Mouse (Mus musculus): ENCODE results near the gene Bcl2l1.

The Bcl2l1 gene

DNA sequence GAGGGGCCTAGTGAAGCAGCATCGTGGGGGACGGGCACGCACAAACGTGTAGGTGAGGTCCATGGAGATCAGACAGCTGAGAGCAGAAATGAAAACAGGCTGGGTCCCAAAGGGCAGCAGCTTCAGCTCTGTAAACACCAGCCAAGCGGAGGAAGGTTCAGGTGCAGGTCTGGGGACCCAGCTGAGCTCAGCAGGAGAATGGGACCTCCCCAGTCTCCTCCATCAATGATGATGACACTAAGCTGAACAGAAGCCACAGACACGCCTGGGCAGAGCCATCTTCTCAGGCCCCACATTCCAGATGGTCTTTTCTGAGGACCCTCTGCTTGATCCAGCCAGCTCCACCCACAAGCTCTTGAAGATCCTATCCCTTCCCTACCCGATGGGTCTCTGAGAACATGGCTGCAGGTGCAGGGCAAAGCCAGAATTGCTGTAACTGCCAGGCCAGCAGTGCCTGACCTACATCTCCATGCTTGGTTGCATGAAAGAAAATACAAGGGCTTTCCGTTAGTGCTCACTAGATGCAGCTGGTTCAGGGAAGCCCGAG lies 37.2 kb downstream of the Bcl2l1 start:
- ChIA-PET POLR2A (interaction anchor here (0.5 to 10.3 kb wide), 31 partner anchors 8 to 451 kb away, joined by 3 to 121 read pairs (median 7); partner anchors contain the start of genes Bcl2l1 (in 1 of the 4), Mcts2 (in 1 of the 4) and Trib3 (in 1 of the 4)), CTCF (interaction anchor here (0.6 to 2.5 kb wide), 13 partner anchors 10 to 431 kb away, joined by 3 to 10 read pairs (median 3); partner anchors contain the start of gene H13 (in 1 of the 4))

- POLR2A ChIA-PET = interaction anchor here (0.5 to 10.3 kb wide), 38 partner anchors 8 to 361 kb away, joined by 3 to 121 read pairs (median 6); partner anchors contain the start of genes Mcts2 (in 2 of the 4) and Bcl2l1 (in 1 of the 4)
- CTCF ChIA-PET = interaction anchor here in 3 of 4 experiments (0.6 to 2.5 kb wide), 9 partner anchors 11 to 124 kb away, joined by 3 to 10 read pairs (median 3); partner anchors contain the start of gene H13 (in 1 of the 3)
Measured at GRCm38 (mm10) chr2:152793381-152793780, 38.1 kb downstream of the Bcl2l1 start.

DNA sequence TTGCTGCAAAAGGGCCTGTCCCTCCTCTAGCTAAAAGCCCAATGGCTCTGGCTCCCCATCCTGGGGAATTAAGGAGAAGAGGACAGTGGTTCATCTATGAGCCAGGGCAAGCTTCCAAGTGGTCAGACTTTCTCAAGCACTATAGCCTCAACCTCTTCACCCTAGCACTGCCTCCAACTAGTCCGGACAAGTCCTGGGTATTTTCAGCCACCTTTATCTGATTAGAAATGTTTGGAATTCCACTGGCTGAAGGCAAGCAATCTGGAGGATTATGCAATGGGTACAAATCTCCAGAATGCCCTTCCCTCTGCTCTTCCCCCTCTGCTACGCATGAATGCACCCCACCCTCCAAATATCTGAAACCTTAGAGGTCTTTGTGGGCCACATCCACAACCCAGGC lies 39.1 kb downstream of the Bcl2l1 start:
- ChIA-PET POLR2A (interaction anchor here (0.5 to 10.3 kb wide), 38 partner anchors 9 to 382 kb away, joined by 3 to 121 read pairs (median 4); partner anchors contain the start of genes Mcts2 (in 2 of the 4), Bcl2l1 (in 1 of the 4) and Cox4i2 (in 1 of the 4)), CTCF (interaction anchor here in 3 of 4 experiments (0.6 to 2.5 kb wide), 7 partner anchors 12 to 397 kb away, joined by 3 to 10 read pairs (median 4); no protein-coding TSS in a partner anchor)

- ChIA-PET POLR2A (interaction anchor here in 2 of 4 experiments (0.6 to 2.7 kb wide), 5 partner anchors 8 to 85 kb away, joined by 3 to 8 read pairs (median 5); no protein-coding TSS in a partner anchor), CTCF (interaction anchor here in 1 of 4 experiments (3.7 kb wide), 1 partner anchor 23 kb away, joined by 18 read pairs; no protein-coding TSS in a partner anchor)
Measured at GRCm38 (mm10) chr2:152789591-152789999, 41.9 kb downstream of the Bcl2l1 start.

- POLR2A ChIA-PET = interaction anchor here in 2 of 4 experiments (1.3 to 2.7 kb wide), 6 partner anchors 8 to 19 kb away, joined by 3 to 8 read pairs (median 6); no protein-coding TSS in a partner anchor
- CTCF ChIA-PET = interaction anchor here in 1 of 4 experiments (3.7 kb wide), 1 partner anchor 22 kb away, joined by 18 read pairs; no protein-coding TSS in a partner anchor
Measured at GRCm38 (mm10) chr2:152788892-152789421, 42.6 kb downstream of the Bcl2l1 start.

DNA sequence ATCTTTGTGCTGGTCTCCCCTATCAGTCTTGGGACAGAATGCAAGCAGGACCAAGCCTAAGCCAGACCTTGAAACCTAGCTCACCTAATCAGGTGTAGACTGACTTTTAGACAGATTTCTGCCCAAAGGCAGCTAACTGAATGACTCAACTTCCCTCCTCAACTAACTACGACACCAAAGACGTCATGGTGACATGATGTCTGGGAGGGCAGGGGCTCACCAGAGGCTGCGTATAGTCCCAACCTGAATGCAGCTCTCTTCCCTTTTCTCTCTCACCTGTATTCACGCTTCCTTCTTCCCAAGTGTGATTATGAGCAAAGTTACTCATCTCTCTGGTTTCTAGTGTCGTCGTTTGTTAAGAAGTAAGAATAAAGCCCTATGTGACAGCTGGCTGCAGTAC lies 44.0 kb downstream of the Bcl2l1 start:
- ChIA-PET CTCF (interaction anchor here in 1 of 4 experiments (3.7 kb wide), 1 partner anchor 21 kb away, joined by 18 read pairs; no protein-coding TSS in a partner anchor), POLR2A (interaction anchor here in 2 of 4 experiments (0.6 to 2.7 kb wide), 8 partner anchors 12 to 444 kb away, joined by 3 to 8 read pairs (median 6); partner anchors contain the start of gene Trib3 (in 1 of the 2))

DNA sequence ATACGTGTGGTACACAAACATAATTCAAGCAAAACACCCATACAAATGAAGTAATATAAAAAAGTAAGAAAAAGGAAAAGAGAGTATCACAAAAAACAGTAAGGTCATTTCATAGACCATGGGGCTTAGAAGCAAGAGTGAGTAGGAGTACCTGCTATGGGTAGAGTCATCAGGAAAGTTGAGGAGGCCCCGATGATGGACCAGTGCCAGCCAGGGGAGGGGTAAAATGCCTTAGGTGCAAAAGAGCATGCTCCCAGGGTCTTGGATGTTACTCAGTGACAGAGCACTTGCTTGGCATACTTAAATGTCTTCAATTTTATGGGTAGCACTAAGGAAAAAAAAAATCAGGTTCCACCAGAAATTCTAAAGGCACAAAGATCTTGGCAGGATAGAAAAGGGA lies 44.4 kb downstream of the Bcl2l1 start:
- POLR2A ChIA-PET = interaction anchor here in 1 of 4 experiments (0.7 to 2.4 kb wide), 7 partner anchors 11 to 1890 kb away, joined by 3 to 8 read pairs (median 4); no protein-coding TSS in a partner anchor
- CTCF ChIA-PET = interaction anchor here in 2 of 4 experiments (0.7 to 3.7 kb wide), 2 partner anchors 18 to 20 kb away, joined by 7 to 18 read pairs; no protein-coding TSS in a partner anchor

- POLR2A ChIA-PET = interaction anchor here in 3 of 4 experiments (0.6 to 1.6 kb wide), 11 partner anchors 9 to 1005 kb away, joined by 3 to 9 read pairs (median 4); no protein-coding TSS in a partner anchor
- CTCF ChIA-PET = interaction anchor here in 1 of 4 experiments (2.3 kb wide), 1 partner anchor 18 kb away, joined by 6 read pairs; no protein-coding TSS in a partner anchor
Measured at GRCm38 (mm10) chr2:152785446-152786350, 45.8 kb downstream of the Bcl2l1 start.

DNA sequence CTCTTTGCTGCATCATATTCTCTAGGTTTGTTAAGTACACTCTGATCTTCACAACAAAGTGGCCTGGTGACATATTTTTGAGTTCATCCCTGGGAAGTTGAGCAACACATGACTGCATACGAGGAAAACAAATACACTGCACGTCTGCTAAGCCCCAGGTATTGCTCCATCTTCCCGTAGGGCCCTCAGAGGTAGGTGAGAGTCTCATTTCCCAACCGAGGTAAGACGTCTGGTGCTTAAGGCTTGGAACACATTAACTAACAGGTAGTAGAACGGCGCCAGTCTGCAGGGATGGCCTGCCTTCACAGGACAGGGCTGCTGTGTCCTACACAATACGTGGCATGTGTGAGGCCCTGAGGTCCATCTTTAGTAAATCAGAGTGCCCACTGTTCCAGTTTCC lies 46.9 kb downstream of the Bcl2l1 start:
- ChIA-PET POLR2A (interaction anchor here in 3 of 4 experiments (0.5 to 2.5 kb wide), 8 partner anchors 8 to 566 kb away, joined by 3 to 11 read pairs (median 6); no protein-coding TSS in a partner anchor), CTCF (interaction anchor here in 1 of 4 experiments (2.3 kb wide), 1 partner anchor 17 kb away, joined by 6 read pairs; no protein-coding TSS in a partner anchor)

DNA sequence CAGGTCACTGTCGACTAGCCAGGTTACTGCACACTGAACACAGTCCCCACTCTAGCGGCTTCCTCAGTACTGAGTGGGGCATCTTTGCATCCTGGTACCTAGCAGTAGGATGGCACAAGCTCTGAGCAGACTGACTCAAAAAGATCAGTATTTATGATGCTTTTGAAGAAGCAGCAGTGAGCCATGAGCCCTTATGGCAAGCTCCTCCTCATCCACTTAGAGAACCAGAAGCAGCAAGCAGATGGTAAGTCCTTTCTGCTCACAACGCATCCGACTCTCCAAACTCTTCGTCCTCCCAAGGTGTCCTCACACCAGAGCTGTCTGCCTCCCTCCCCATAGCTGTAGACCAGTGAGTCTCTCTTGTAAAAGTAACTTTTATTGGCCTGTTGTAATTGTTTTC lies 48.3 kb downstream of the Bcl2l1 start:
- CTCF ChIA-PET = interaction anchor here in 1 of 4 experiments (0.7 kb wide), 1 partner anchor 15 kb away, joined by 4 read pairs; no protein-coding TSS in a partner anchor
- POLR2A ChIA-PET = interaction anchor here in 2 of 4 experiments (1.1 to 6.1 kb wide), 10 partner anchors 9 to 41 kb away, joined by 3 to 51 read pairs (median 9); no protein-coding TSS in a partner anchor

- ChIA-PET POLR2A (interaction anchor here in 2 of 4 experiments (1.0 to 6.1 kb wide), 13 partner anchors 10 to 41 kb away, joined by 3 to 51 read pairs (median 7); no protein-coding TSS in a partner anchor), CTCF (interaction anchor here in 1 of 4 experiments (0.9 to 2.4 kb wide), 2 partner anchors 15 to 88 kb away, joined by 3 to 10 read pairs; no protein-coding TSS in a partner anchor)
Measured at GRCm38 (mm10) chr2:152782656-152783055, 48.9 kb downstream of the Bcl2l1 start.

DNA sequence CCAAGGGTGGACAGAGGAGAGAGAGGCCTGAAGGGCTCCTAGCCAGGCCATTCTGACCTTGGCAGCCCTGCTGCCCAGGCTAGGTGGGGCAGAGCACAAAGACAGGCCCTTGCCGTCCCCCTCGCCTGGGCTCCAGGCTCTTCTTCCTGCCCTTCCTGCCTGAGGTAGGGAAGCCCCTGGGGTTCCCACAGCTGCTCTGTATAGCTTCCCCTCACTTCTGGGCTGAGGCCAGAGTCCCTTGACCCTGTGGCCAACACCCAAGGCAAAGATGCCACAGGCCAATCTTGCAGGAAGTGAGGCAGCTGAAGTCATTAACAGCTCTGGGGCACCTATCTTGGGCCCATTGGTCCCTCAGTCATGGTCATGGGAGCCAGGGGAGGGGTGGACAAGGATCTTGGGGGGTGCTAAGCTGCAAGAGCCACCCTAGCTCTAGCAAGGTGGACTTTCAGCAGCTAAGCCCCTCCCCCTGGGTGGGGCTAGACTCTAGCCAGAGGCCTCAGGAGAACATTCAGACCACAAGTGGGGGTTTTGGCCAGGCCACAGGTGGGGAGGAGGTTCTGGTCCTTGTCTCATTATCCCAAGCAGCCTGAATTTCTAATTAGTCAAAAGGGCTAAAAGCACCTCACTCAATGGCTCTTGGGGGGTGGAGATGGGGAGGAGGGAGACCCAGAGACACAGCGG lies 50.4 kb downstream of the Bcl2l1 start:
- POLR2A ChIA-PET = interaction anchor here in 3 of 4 experiments (0.6 to 6.1 kb wide), 38 partner anchors 9 to 776 kb away, joined by 3 to 51 read pairs (median 4); partner anchors contain the start of genes H13 (in 1 of the 3) and Mcts2 (in 1 of the 3)
- CTCF ChIA-PET = interaction anchor here in 3 of 4 experiments (0.6 to 2.4 kb wide), 6 partner anchors 13 to 29 kb away, joined by 3 to 20 read pairs (median 5); no protein-coding TSS in a partner anchor

DNA sequence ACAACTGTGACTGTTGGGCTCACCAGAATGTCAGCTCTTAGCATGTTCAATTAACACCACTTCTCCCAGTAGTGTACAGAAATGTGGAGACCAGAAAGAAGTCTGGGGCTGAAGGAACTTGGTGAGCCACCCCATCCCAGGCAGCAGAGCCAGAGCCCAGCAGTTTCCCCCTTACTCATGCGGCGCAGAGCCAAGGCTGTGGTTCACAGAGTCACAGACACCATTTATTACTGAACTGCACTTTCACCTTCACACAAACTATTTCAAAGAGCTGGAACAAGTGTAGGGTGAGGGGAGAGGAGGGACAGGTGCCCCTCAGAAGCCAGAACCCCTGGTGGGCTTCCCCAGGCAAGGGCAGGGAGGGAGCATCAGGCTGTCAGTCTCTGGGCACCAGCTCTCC lies 51.1 kb downstream of the Bcl2l1 start:
- ChIA-PET CTCF (interaction anchor here in 3 of 4 experiments (0.6 to 2.4 kb wide), 4 partner anchors 12 to 28 kb away, joined by 4 to 20 read pairs (median 8); no protein-coding TSS in a partner anchor), POLR2A (interaction anchor here in 3 of 4 experiments (0.6 to 6.1 kb wide), 19 partner anchors 8 to 51 kb away, joined by 3 to 51 read pairs (median 5); no protein-coding TSS in a partner anchor)

- ChIA-PET CTCF (interaction anchor here in 2 of 4 experiments (0.7 to 1.0 kb wide), 3 partner anchors 9 to 54 kb away, joined by 3 to 5 read pairs (median 3); no protein-coding TSS in a partner anchor), POLR2A (interaction anchor here in 3 of 4 experiments (0.8 to 2.7 kb wide), 10 partner anchors 9 to 62 kb away, joined by 3 to 7 read pairs (median 4); no protein-coding TSS in a partner anchor)
Measured at GRCm38 (mm10) chr2:152777081-152777480, 54.4 kb downstream of the Bcl2l1 start.

DNA sequence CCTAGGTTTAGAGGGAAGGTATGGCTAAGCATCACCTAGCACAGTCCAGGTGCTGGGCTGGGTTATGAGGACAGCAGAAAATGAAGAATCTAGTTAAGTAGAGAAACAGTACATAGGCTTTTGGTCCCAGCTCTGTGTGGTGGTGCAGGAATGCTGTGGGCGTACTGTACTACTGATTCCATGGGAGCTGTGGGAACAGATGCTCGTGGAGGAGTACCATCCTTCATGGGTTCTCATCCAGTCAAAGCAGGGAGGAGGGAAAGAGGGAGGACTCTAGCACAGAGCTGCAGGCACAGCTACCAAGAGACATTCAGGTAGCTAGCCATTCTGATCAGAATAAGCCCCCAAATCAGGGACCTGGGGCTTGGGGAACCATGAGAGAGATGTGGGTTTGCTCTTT lies 55.1 kb downstream of the Bcl2l1 start:
- CTCF ChIA-PET = interaction anchor here in 2 of 4 experiments (0.7 to 1.0 kb wide), 3 partner anchors 9 to 54 kb away, joined by 3 to 5 read pairs (median 3); no protein-coding TSS in a partner anchor
- POLR2A ChIA-PET = interaction anchor here in 3 of 4 experiments (0.7 to 2.7 kb wide), 15 partner anchors 8 to 54 kb away, joined by 3 to 7 read pairs (median 4); no protein-coding TSS in a partner anchor

DNA sequence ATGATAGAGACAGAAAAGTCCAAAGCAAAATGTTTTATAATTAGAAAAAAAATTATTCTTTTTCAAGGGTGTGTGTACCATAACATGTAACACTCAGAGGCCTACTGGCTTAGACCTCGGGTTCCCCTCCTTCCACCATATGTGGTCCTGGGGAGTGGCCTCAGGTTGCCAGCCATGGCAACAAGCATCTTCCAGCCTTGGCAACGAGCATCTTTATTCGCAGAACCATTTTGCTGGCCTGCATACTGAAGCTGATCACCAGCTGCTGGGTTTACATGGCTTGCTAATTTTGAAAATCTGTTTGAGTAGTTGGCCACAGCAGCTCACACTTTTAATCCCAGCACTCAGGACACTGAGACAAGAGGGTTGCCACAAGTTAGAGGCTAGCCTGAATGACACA lies 55.5 kb downstream of the Bcl2l1 start:
- ChIA-PET CTCF (interaction anchor here in 2 of 4 experiments (0.7 to 1.7 kb wide), 4 partner anchors 10 to 104 kb away, joined by 3 to 8 read pairs (median 3); no protein-coding TSS in a partner anchor), POLR2A (interaction anchor here in 3 of 4 experiments (0.6 to 2.7 kb wide), 16 partner anchors 12 to 278 kb away, joined by 3 to 7 read pairs (median 4); no protein-coding TSS in a partner anchor)
